Mouse (Mus musculus) lung, postnatal 10 days (tissue): ENCODE results near the gene Gm27021.

Experiments
- DNase-seq: peaks from one replicate; pipeline ENCODE4 v3.0.0; 2021

The Gm27021 gene

DNA sequence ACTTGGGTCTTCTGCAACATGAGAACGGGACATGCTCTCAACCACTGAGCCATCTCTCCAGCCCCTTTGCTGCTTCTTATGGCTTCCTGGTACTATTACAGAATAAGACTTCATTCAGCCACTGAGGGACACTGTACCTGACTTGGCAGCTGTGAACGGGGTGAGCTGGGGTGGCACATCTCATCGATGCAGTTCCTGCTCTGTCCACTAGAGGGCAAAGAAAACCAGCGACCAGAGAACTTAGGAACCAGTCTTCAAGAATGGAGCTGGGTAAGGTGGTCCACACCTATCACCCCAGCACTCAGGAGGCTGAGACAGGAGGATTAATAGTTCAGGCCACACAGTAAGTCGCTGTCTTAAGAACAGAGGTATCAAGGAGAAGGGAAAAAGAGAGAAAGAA lies 71.9 kb downstream of the Gm27021 start:
- peak; percentile 71 for DNase-seq

DNA sequence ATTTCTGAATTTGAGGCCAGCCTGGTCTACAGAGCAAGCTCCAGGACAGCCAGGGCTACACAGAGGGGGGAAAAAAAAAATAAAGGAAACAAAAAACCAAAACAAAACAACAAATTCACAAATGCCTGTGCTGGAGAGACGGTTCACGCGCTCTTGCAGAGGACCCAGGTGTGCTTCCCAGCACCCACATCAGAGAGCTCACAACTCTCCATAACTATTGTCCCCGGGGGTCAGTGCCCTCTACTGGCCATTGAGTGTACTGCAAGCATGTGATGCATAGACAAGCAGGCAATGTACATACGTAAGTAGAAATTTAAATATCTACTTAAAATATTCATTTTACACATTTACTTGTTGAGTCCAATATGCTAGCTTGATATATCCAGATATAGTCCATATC lies 73.3 kb downstream of the Gm27021 start:
- no peak for DNase-seq

DNA sequence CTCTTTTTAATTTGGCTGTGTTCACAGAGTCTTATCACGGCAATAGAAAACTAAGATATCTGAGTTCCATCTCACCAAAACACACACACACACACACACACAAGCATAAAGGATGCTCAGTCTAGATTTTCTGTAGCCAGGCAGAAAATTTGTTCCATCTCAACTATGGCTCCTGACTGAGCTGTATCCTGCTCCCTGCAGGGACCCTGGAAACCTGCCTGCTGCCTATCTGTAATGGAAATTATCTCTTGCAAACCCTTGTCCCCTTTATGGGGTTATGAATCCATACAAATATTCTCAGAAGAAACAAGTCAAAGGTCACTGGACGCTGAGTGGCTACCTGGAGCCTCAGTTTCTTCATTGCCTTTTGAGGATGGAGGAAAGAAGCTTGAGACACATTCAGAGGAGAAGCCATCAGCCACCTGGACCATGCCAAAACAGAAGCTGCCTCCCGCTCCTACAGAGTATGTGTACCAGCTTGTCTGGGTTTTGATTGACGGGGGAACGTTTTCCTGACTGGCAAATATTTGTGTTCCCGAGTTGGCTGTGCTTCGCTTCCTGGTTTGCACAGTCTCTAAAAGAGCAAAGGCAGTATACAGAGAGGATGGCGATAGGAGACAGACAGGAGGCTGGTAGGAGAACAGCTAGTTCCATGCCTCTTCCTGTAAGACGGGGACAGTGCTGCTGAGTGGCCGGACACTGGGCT lies 76.1 kb downstream of the Gm27021 start:
- no peak for DNase-seq

DNA sequence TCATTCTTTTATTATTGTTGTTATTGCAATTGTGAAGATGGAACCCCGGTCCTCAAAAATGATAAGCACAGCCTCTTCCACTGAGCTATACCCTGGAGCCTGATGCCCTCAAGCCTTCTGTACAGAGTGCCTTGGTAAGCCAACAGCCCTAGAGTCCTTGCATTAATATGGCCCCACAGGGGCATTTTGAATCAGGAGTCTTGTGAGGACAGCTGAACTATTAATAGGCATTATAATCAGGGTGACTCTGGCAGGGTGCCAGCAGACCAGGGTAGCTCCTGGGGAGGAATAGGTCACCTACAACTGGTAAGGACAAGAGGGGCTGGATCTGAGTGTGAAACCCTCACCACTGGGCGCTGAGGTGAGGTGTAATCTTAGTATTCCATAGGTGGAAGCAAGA lies 78.0 kb downstream of the Gm27021 start:
- peak; percentile 56 for DNase-seq

DNA sequence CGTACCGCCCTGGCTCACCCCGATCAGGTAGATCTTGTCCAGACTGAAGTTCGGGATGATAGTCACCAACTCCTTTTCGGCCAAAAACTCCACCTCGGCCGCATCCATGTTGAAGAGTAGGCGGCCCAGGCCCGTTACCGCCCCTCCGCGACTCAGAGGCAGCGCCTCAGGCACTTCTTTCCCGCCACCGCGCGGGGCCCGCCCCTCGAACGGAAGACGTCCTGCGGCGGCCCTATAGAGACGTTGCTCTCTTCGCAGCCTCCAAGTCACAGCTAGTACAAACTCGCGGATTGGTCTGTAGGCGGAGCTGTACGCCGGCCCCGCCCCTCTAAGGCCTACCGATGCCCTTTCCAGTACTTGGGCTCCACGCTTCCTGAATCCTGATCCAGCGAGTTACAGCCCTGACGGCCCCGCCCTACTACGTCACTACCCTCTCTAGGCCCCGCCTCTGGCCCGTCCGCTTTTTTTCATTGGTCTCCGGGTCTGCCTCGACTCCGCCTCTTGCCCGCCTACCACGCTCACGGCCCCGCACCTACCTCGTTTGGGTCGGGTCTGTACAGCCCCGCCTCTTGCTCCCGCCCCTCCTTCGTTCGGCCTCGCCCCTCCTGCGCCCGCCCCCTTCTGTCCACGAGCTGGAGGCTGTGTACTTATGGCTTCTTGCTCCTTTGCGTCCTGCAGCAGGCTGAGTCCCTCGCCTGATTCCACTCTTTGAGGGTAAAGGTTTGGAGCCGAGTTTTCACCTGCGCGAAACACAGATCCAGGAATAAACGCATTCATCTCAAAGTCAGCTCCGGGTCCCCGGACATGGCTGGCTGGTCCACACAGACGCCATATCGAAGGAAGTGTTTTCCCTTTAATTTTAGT lies 78.7 kb downstream of the Gm27021 start, which contains the start of gene Gins2:
TSS of gene Gins2 (minus strand) at position 397 of the 864 bp plus-strand sequence.
- DNase-seq = peak; percentile 100

GRCm38 (mm10) chr8:120585521-120585920 lies 82.4 kb downstream of the Gm27021 start:
- no peak for DNase-seq

DNA sequence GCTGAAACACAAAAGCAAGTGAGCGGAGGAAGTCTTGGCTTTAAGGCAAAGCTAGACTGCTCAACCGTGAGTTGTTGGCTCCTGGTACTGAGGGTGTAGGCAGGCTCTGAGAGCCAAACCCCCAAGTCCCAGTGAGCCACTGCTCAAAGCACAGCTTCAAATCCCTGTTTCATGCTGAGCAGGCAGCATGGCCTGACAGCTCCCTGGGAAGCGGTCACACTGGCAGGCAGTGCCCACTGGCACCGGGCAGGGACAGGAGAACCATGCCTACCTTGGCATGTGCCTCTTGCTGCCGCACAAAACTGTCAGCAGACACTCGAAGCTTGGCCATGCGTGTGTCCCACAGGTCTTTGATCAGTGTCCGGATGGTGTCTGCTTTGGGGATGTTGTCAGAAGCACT lies 86.1 kb downstream of the Gm27021 start:
- DNase-seq = no peak

DNA sequence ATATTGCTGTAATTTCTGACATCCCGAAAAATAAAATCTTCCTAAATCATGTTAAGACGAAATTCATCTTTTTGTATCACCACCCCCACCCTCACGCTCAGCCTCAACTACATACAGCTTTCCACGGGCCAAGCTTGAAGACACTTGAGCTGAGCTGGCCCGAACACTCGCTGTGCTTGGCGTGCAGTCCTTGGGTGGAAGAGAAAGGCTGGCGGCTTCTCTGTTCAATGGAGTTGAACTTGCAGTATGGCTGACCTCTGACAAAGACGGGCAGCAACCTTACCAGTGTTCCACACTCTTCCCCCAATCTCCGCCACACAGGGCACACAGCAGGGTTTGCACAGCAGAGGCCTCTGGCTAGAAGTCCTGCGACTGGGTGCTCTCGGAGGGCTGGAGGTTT lies 86.5 kb downstream of the Gm27021 start:
- DNase-seq = no peak

GRCm38 (mm10) chr8:120580336-120581000 lies 87.4 kb downstream of the Gm27021 start:
- no peak for DNase-seq

- no peak for DNase-seq
Measured at GRCm38 (mm10) chr8:120577821-120578220, 90.1 kb downstream of the Gm27021 start.

GRCm38 (mm10) chr8:120575801-120576200 lies 92.1 kb downstream of the Gm27021 start:
- no peak for DNase-seq

DNA sequence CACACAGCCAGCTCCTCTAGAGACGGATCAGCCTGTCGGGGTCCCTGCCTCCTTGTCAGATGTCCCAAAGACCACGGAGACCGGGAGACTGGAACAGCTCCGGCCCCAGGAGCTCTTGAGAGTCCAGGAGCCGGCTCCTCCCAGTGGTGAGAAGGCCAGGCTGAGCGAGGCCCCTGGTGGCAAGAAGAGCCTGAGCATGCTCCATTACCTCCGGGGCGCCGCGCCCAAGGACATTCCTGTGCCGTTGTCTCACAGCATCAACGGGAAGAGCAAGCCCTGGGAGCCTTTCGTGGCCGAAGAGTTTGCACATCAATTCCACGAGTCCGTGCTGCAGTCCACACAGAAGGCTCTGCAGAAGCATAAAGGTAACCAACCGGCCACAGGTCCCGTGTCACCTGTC lies 92.9 kb downstream of the Gm27021 start:
- no peak for DNase-seq

DNA sequence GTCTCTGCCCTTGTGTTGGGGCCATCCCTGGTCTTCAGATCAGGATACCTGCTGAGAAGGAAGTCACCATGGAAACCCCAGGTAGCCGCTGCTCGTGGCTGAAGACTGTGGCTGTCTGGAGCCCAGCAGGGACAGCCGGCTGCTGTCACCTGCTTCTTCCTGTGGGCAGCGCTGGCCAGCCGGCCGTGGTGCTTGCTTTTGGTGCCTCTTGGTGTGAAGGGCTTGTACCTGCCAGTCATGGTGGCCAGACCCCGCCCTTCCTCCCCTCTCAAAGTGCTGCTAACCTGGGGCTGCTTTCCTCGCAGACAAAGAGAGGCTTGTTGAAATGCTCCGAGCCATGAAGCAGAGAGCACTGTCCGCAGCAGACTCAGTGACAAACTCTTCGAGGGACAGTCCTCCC lies 94.0 kb downstream of the Gm27021 start:
- DNase-seq = no peak

- DNase-seq = no peak
Measured at GRCm38 (mm10) chr8:120572534-120572933, 95.3 kb downstream of the Gm27021 start.

DNA sequence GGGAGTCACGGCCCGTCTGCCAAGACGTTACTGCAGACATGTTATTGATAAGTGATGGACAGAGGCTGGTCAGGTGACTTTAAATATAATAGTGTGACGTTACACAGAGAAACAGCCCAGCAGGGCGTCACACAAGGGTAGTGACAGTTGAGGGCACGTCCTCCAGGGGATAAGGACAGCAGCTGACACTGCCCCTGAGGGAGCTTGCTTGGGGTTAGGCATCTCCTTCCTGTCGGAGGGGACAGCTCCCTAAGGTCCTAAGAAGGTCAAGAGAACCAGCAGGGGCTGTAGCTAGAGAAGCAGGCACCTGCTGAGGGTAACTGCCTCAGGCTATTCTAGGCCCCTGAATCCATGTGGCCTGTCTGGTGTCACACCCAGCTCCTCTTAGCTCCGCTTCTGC lies 96.3 kb downstream of the Gm27021 start:
- DNase-seq = no peak

DNA sequence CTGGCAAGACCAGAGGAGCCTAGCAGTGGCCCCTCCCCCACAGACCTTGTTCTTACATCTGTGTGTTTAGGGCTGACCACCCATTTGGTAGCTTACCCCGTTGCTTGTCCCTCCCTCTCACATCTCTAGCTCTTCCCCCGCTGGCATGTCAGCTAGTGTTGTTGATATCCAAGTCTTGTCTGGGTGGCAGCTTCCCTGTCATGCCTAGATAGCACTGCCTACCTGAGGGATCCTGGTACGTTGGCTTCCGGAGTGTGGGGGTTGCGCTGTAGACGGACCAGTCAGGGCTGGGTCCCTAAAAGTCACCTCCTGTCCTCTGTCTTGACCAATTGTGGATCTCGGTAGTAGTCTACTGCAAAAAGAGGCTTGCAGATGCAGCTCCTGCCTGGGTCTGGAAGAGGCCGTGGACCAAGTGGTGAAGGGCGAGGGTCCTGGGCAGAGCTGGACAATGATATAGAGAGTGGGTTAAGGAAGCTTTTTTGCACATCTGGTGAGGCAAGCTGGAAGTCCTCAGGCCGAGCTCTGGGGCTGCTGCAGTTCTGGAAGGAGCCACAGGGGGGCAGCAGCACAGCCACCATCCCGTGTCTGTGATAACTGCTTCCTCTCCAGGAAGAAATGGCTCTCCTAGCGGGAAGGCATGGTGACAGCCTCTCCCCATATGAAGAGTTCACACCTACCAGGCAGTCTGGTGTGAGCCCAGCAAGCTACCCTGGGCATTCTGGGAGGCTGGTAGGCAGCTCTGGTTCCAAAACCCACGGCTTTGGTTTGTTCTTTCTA lies 97.8 kb downstream of the Gm27021 start:
- peak; percentile 83 for DNase-seq

- no peak for DNase-seq
Measured at GRCm38 (mm10) chr8:120569123-120569522, 98.8 kb downstream of the Gm27021 start.

- no peak for DNase-seq
Measured at GRCm38 (mm10) chr8:120568164-120568798, 99.6 kb downstream of the Gm27021 start.

GRCm38 (mm10) chr8:120567731-120568130 lies 100.1 kb downstream of the Gm27021 start:
- DNase-seq = no peak

- DNase-seq = no peak
Measured at GRCm38 (mm10) chr8:120566681-120567080, 101.2 kb downstream of the Gm27021 start.

DNA sequence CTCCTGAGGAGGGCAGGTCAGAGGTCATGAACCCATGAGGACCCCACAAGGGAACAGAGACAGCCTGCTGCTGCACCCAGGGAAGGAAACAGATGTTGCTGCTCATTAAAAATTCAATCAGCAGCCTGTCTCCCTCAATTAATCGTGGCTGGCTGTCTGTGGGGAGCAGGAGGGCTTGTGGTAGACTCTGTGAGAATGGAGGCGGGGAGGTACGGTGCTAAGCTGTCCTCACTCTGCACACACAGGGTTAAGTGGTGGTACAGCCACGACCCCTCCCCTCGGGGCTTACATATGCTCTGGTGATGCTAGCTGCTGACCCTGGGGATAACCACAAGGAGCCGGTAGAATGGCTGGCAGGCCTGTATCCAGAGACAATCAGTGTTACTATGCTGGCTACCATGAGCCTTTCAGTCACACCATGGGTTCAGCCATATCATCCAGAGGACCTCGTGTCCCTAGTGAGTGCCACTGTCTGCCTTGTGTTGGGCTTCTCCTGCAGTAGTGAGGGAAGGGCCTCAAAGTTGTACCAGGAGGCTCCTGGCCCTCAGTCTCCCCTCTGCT lies 102.6 kb downstream of the Gm27021 start:
- DNase-seq = no peak
